Mouse (Mus musculus): ENCODE measurements around the gene Tmeff2. TPM values are rescaled to one million over a fixed set of nuclear protein-coding genes. Genes with fewer than 3 reads are reported as not detected.

The Tmeff2 gene
- polyA plus RNA-seq, 1 experiment from 2014 or later, result 72.0 TPM

- no peak overlapping the region for H3K4me3 ChIP-seq (replicated peaks; ENCODE audit: low read depth, low read length)
- H3K4me1 ChIP-seq (ENCODE audit: control insufficient read depth, insufficient read depth, low read length), result no peaks in the 10 kb centered on the region
- H3K9me3 ChIP-seq (ENCODE audit: control insufficient read depth, low read length), result no peaks in the 10 kb centered on the region
- ATAC-seq (ENCODE audit: low FRiP score, low TSS enrichment) (no peak), DNase-seq (no peak)
- WGBS, result 90% methylated on average over 2 of the region's 2 CpGs
- H3K9ac ChIP-seq (replicated peaks; ENCODE audit: low read length), result no peak overlapping the region
- H3K36me3 ChIP-seq (ENCODE audit: control insufficient read depth, insufficient read depth, low read length), result no peaks in the 10 kb centered on the region
- no peak overlapping the region for H3K4me2 ChIP-seq (ENCODE audit: low read length)
- H3K27me3 ChIP-seq (ENCODE audit: control insufficient read depth, insufficient read depth, low read length), result no peaks in the 10 kb centered on the region
- H3K27ac ChIP-seq (replicated peaks; ENCODE audit: low read depth, low read length), result no peak overlapping the region
Measured at GRCm38 (mm10) chr1:50969685-50970084, 69.2 kb downstream of the Tmeff2 start.

GRCm38 (mm10) chr1:50970853-50971252 lies 70.4 kb downstream of the Tmeff2 start:
- Histone ChIP-seq H3K9me3 (ENCODE audit: control insufficient read depth, low read length) (no peaks in the 10 kb centered on the region), H3K27ac (replicated peaks; ENCODE audit: low read depth, low read length) (no peak overlapping the region), H3K27me3 (ENCODE audit: control insufficient read depth, insufficient read depth, low read length) (no peaks in the 10 kb centered on the region), H3K4me3 (replicated peaks; ENCODE audit: low read depth, low read length) (no peak overlapping the region), H3K4me1 (ENCODE audit: control insufficient read depth, insufficient read depth, low read length) (no peaks in the 10 kb centered on the region), H3K9ac (replicated peaks; ENCODE audit: low read length) (no peak overlapping the region), H3K36me3 (ENCODE audit: control insufficient read depth, insufficient read depth, low read length) (no peaks in the 10 kb centered on the region), H3K4me2 (ENCODE audit: low read length) (no peak overlapping the region)
- DNase-seq (no peak), ATAC-seq (ENCODE audit: low FRiP score, low TSS enrichment) (no peak)
- 80% methylated on average over 2 of the region's 2 CpGs for WGBS

- H3K36me3 ChIP-seq (ENCODE audit: control insufficient read depth, insufficient read depth, low read length), result no peaks in the 10 kb centered on the region
- H3K4me2 ChIP-seq (ENCODE audit: low read length), result no peak overlapping the region
- H3K9me3 ChIP-seq (ENCODE audit: control insufficient read depth, low read length), result no peaks in the 10 kb centered on the region
- H3K9ac ChIP-seq (replicated peaks; ENCODE audit: low read length), result no peak overlapping the region
- ATAC-seq (ENCODE audit: low FRiP score, low TSS enrichment) (no peak), DNase-seq (no peak)
- H3K4me3 ChIP-seq (replicated peaks; ENCODE audit: low read depth, low read length), result no peak overlapping the region
- H3K27ac ChIP-seq (replicated peaks; ENCODE audit: low read depth, low read length), result no peak overlapping the region
- 87% methylated on average over 6 of the region's 6 CpGs for WGBS
- no peaks in the 10 kb centered on the region for H3K27me3 ChIP-seq (ENCODE audit: control insufficient read depth, insufficient read depth, low read length)
- H3K4me1 ChIP-seq (ENCODE audit: control insufficient read depth, insufficient read depth, low read length), result no peaks in the 10 kb centered on the region
Measured at GRCm38 (mm10) chr1:50972509-50973436, 72.3 kb downstream of the Tmeff2 start.

- Histone ChIP-seq H3K4me2 (ENCODE audit: low read length) (no peak overlapping the region), H3K27ac (replicated peaks; ENCODE audit: low read depth, low read length) (no peak overlapping the region), H3K27me3 (ENCODE audit: control insufficient read depth, insufficient read depth, low read length) (no peaks in the 10 kb centered on the region), H3K9me3 (ENCODE audit: control insufficient read depth, low read length) (no peaks in the 10 kb centered on the region), H3K4me3 (replicated peaks; ENCODE audit: low read depth, low read length) (no peak overlapping the region), H3K9ac (replicated peaks; ENCODE audit: low read length) (no peak overlapping the region), H3K4me1 (ENCODE audit: control insufficient read depth, insufficient read depth, low read length) (no peaks in the 10 kb centered on the region), H3K36me3 (ENCODE audit: control insufficient read depth, insufficient read depth, low read length) (no peaks in the 10 kb centered on the region)
- DNase-seq (no peak), ATAC-seq (ENCODE audit: low FRiP score, low TSS enrichment) (no peak)
- 80% methylated on average over 4 of the region's 4 CpGs for WGBS
Measured at GRCm38 (mm10) chr1:50979358-50980081, 79.1 kb downstream of the Tmeff2 start.

- Histone ChIP-seq H3K4me1 (ENCODE audit: control insufficient read depth, insufficient read depth, low read length) (no peaks in the 10 kb centered on the region), H3K4me3 (replicated peaks; ENCODE audit: low read depth, low read length) (no peak overlapping the region), H3K4me2 (ENCODE audit: low read length) (no peak overlapping the region), H3K27me3 (ENCODE audit: control insufficient read depth, insufficient read depth, low read length) (no peaks in the 10 kb centered on the region), H3K9ac (replicated peaks; ENCODE audit: low read length) (no peak overlapping the region), H3K36me3 (ENCODE audit: control insufficient read depth, insufficient read depth, low read length) (no peaks in the 10 kb centered on the region), H3K9me3 (ENCODE audit: control insufficient read depth, low read length) (no peaks in the 10 kb centered on the region), H3K27ac (replicated peaks; ENCODE audit: low read depth, low read length) (no peak overlapping the region)
- no peak for ATAC-seq (ENCODE audit: low FRiP score, low TSS enrichment)
- WGBS, result 65% methylated on average over 4 of the region's 4 CpGs
- DNase-seq, result no peak
Measured at GRCm38 (mm10) chr1:50980591-50980990, 80.1 kb downstream of the Tmeff2 start.

GRCm38 (mm10) chr1:50981151-50981828 lies 80.8 kb downstream of the Tmeff2 start:
- H3K4me3 ChIP-seq (replicated peaks; ENCODE audit: low read depth, low read length), result no peak overlapping the region
- no peak overlapping the region for H3K9ac ChIP-seq (replicated peaks; ENCODE audit: low read length)
- H3K27me3 ChIP-seq (ENCODE audit: control insufficient read depth, insufficient read depth, low read length), result no peaks in the 10 kb centered on the region
- H3K36me3 ChIP-seq (ENCODE audit: control insufficient read depth, insufficient read depth, low read length), result no peaks in the 10 kb centered on the region
- H3K4me2 ChIP-seq (ENCODE audit: low read length), result no peak overlapping the region
- H3K9me3 ChIP-seq (ENCODE audit: control insufficient read depth, low read length), result no peaks in the 10 kb centered on the region
- WGBS, result 64% methylated on average over 7 of the region's 7 CpGs
- H3K4me1 ChIP-seq (ENCODE audit: control insufficient read depth, insufficient read depth, low read length), result no peaks in the 10 kb centered on the region
- peak; percentile 53 for DNase-seq
- H3K27ac ChIP-seq (replicated peaks; ENCODE audit: low read depth, low read length), result 0 out of 2 replicates have a peak overlapping the region, but pooled peaks have one; percentile 10
- ATAC-seq (ENCODE audit: low FRiP score, low TSS enrichment), result no peak

GRCm38 (mm10) chr1:50990661-50991060 lies 90.2 kb downstream of the Tmeff2 start:
- Histone ChIP-seq H3K4me2 (ENCODE audit: low read length) (no peak overlapping the region), H3K27me3 (ENCODE audit: control insufficient read depth, insufficient read depth, low read length) (no peaks in the 10 kb centered on the region), H3K27ac (replicated peaks; ENCODE audit: low read depth, low read length) (no peak overlapping the region), H3K4me3 (replicated peaks; ENCODE audit: low read depth, low read length) (no peak overlapping the region), H3K9ac (replicated peaks; ENCODE audit: low read length) (no peak overlapping the region), H3K9me3 (ENCODE audit: control insufficient read depth, low read length) (no peaks in the 10 kb centered on the region), H3K36me3 (ENCODE audit: control insufficient read depth, insufficient read depth, low read length) (no peaks in the 10 kb centered on the region), H3K4me1 (ENCODE audit: control insufficient read depth, insufficient read depth, low read length) (no peaks in the 10 kb centered on the region)
- ATAC-seq (ENCODE audit: low FRiP score, low TSS enrichment) (no peak), DNase-seq (no peak)
- WGBS, result 57% methylated on average over 2 of the region's 2 CpGs

GRCm38 (mm10) chr1:50994505-50994904 lies 94.1 kb downstream of the Tmeff2 start:
- no peaks in the 10 kb centered on the region for H3K9me3 ChIP-seq (ENCODE audit: control insufficient read depth, low read length)
- DNase-seq (no peak), ATAC-seq (ENCODE audit: low FRiP score, low TSS enrichment) (no peak)
- WGBS, result 95% methylated on average over 1 of the region's 1 CpGs
- H3K4me2 ChIP-seq (ENCODE audit: low read length), result no peak overlapping the region
- no peak overlapping the region for H3K27ac ChIP-seq (replicated peaks; ENCODE audit: low read depth, low read length)
- H3K9ac ChIP-seq (replicated peaks; ENCODE audit: low read length), result no peak overlapping the region
- H3K4me1 ChIP-seq (ENCODE audit: control insufficient read depth, insufficient read depth, low read length), result no peaks in the 10 kb centered on the region
- no peaks in the 10 kb centered on the region for H3K27me3 ChIP-seq (ENCODE audit: control insufficient read depth, insufficient read depth, low read length)
- no peak overlapping the region for H3K4me3 ChIP-seq (replicated peaks; ENCODE audit: low read depth, low read length)
- no peaks in the 10 kb centered on the region for H3K36me3 ChIP-seq (ENCODE audit: control insufficient read depth, insufficient read depth, low read length)
